Mouse (Mus musculus) ES-E14 (cell line): ENCODE data around the gene Gcn1l1.

Experiments used
- CHD2 ChIP-seq: IDR thresholded peaks from 2 replicates; pipeline ENCODE4 v1.6.1; 2014; ENCODE audit warnings: mild to moderate bottlenecking, low read depth, low read length, inconsistent platforms
- MAFK ChIP-seq: IDR thresholded peaks from 2 replicates; pipeline ENCODE4 v1.6.1; 2014; ENCODE audit warnings: mild to moderate bottlenecking, low read depth, low read length, inconsistent platforms; ENCODE audit not compliant: insufficient read depth
- ZC3H11A ChIP-seq: IDR thresholded peaks from 2 replicates; pipeline ENCODE4 v1.6.1; 2012; ENCODE audit warnings: low read depth, mild to moderate bottlenecking, inconsistent platforms, low read length, borderline replicate concordance

DNA sequence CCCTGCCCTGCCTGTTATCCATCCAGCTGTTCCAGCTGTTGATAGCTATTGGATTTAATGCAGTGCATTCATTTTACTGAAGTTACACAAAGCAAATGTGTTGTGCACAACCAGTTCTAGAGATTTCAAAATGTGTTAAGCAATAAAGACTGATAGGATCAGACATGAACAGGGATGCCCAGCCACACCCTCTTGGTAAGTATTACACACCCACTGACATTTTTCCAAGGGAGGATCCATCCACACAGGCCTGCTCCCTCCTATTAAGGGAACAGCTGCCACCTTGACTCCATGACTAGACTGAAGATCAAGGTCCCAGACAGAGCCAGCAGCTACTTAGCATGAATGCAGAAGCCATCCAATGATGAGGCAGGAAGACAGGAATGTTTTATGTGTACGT, 92.2 kb downstream of the Gcn1l1 start:
- no peak for TF ChIP-seq ZC3H11A
- no peak for TF ChIP-seq MAFK
- no peak for TF ChIP-seq CHD2
